Mouse (Mus musculus): ENCODE data around the gene Zfp346.
"Not testable (repeated sequence)": the region's sequence is repeated elsewhere in the genome, so short reads cannot be mapped to it uniquely, and the experiment has no call there.

Gene Zfp346

GRCm38 (mm10) chr13:55105045-55105952, at the start of gene Zfp346:
Zfp346 (plus strand) TSS chr13:55105311.
- peak; percentile 97 to 99 for DNase-seq (ENCODE audit: low spot score in 2 of 2)

GRCm38 (mm10) chr13:55058042-55058441, 47.1 kb upstream of the Zfp346 start:
- no peak for DNase-seq (ENCODE audit: low spot score in 2 of 2)

- DNase-seq (ENCODE audit: low spot score in 2 of 2): peak; percentile 51 to 61
Measured at GRCm38 (mm10) chr13:55063276-55063675, 41.8 kb upstream of the Zfp346 start.

GRCm38 (mm10) chr13:55069719-55070118, 35.4 kb upstream of the Zfp346 start:
- DNase-seq (ENCODE audit: low spot score in 2 of 2): no peak

GRCm38 (mm10) chr13:55071322-55071721, 33.8 kb upstream of the Zfp346 start:
- DNase-seq (ENCODE audit: low spot score in 2 of 2): peak in 1 of 2 experiments; percentile 22

- no peak for DNase-seq (ENCODE audit: low spot score in 2 of 2)
Measured at GRCm38 (mm10) chr13:55075597-55075996, 29.5 kb upstream of the Zfp346 start.

- no peak for DNase-seq (ENCODE audit: low spot score in 2 of 2)
Measured at GRCm38 (mm10) chr13:55092588-55092987, 12.5 kb upstream of the Zfp346 start.

GRCm38 (mm10) chr13:55097841-55098240, 7.3 kb upstream of the Zfp346 start:
- DNase-seq (ENCODE audit: low spot score in 2 of 2): not testable (repeated sequence)

GRCm38 (mm10) chr13:55099066-55099725, 5.9 kb upstream of the Zfp346 start:
- DNase-seq (ENCODE audit: low spot score in 2 of 2): peak; percentile 15 to 20

GRCm38 (mm10) chr13:55099726-55100478, 5.2 kb upstream of the Zfp346 start, which contains the start of gene Uimc1:
Uimc1 (minus strand) TSS chr13:55100300.
- peak; percentile 81 to 84 for DNase-seq (ENCODE audit: low spot score in 2 of 2)

GRCm38 (mm10) chr13:55101627-55102026, 3.5 kb upstream of the Zfp346 start:
- no peak for DNase-seq (ENCODE audit: low spot score in 2 of 2)

- no peak for DNase-seq (ENCODE audit: low spot score in 2 of 2)
Measured at GRCm38 (mm10) chr13:55102366-55102765, 2.7 kb upstream of the Zfp346 start.

GRCm38 (mm10) chr13:55103351-55103750, 1.8 kb upstream of the Zfp346 start:
- no peak for DNase-seq (ENCODE audit: low spot score in 2 of 2)

GRCm38 (mm10) chr13:55105953-55106691, 1.0 kb downstream of the Zfp346 start:
- DNase-seq (ENCODE audit: low spot score in 2 of 2): no peak

- DNase-seq (ENCODE audit: low spot score in 2 of 2): no peak
Measured at GRCm38 (mm10) chr13:55107116-55107515, 2.0 kb downstream of the Zfp346 start.

- no peak for DNase-seq (ENCODE audit: low spot score in 2 of 2)
Measured at GRCm38 (mm10) chr13:55107694-55108093, 2.6 kb downstream of the Zfp346 start.

GRCm38 (mm10) chr13:55114375-55114774, 9.3 kb downstream of the Zfp346 start:
- DNase-seq (ENCODE audit: low spot score in 2 of 2): no peak

GRCm38 (mm10) chr13:55124903-55125302, 19.8 kb downstream of the Zfp346 start:
- DNase-seq (ENCODE audit: low spot score in 2 of 2): no peak

- DNase-seq (ENCODE audit: low spot score in 2 of 2): no peak
Measured at GRCm38 (mm10) chr13:55133448-55133847, 28.3 kb downstream of the Zfp346 start, which contains the start of gene Gm17617. Gm17617 (minus strand) TSS chr13:55133548.

- peak; percentile 6 to 10 for DNase-seq (ENCODE audit: low spot score in 2 of 2)
Measured at GRCm38 (mm10) chr13:55135382-55135781, 30.3 kb downstream of the Zfp346 start.

GRCm38 (mm10) chr13:55140271-55140670, 35.2 kb downstream of the Zfp346 start:
- DNase-seq (ENCODE audit: low spot score in 2 of 2): no peak

Data from spleen, postnatal 36 days (tissue).